Mouse (Mus musculus) c-Kit-positive CD71-negative TER-119-negative erythroid progenitor cells, embryonic 14.5 days (primary cell): ENCODE data around the gene Epb41l4b.

ENCODE experiments used
- DNase-seq: peaks from one replicate; pipeline ENCODE4 v3.0.0-alpha.2; 2013; ENCODE audit warnings: low read depth

Epb41l4b gene

GRCm38 (mm10) chr4:57060319-57060831 is 82.9 kb downstream of the Epb41l4b start:
- no peak for DNase-seq

- no peak for DNase-seq
Measured at GRCm38 (mm10) chr4:57058623-57059022, 84.6 kb downstream of the Epb41l4b start.

DNA sequence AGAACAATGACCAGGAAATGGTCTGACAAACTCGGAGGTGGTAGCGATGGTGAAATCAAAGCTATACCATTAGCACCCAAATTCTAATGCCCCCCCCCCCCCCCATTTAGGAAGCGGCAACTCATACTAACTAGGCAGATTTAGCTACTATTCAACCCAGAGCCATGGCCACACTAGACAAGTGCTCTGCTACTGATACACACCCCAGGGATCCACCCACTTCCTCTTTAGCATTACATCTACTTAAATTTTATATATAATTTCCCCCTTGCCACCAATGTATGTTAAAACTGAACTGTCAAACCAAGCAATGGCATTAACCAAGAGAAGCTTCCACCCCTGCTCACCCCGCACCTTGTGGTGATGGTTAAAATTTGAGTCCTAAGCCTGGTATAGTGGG is 85.6 kb downstream of the Epb41l4b start:
- DNase-seq: no peak

DNA sequence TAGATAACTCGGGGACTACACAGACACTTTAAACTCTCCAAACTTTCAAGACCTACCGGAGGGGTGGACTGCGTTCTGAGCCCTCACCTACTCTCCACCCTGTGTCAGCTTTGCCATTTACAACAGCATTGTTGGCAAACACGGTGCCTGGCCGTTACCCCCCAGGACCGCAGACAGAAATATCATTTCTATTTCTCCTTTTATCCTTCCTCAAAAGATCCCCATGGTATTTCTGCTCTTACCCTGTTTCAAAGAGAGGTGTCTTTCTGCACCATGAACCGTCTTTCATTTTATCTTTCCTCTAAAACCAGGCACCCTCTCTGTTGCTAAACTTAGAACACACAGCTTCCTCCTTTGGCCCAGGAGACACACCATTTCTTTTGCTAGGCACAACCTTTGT is 87.6 kb downstream of the Epb41l4b start:
- DNase-seq: no peak

DNA sequence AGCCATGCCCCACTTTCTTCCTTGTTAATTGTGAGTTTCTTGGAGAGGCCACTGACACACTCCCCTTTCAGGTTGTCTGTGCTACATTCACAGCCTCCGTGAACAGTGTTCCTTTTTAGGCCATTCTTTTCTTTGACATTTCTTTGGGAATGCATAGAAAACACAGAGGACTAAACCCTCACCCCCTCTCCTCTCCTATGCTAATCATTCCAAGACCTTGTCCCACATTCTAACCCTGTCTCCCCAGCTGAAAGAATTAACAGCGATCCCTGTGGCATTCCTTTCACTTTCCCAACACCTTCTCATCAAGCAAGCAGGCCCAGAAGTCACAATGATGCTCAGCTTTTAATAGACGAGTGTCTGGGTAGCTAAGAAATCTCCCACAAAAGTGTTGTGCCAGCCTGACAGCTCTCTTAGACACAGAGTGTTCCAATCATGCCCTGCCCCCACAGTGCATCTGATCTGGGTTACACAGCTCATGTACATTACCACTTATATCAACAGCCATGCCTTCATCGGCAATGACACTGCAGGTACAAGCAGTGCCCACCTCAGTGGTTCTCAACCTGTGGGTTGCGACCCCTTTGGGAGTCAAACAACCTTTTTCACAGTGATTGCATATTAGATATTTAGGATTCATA is 93.8 kb downstream of the Epb41l4b start:
- no peak for DNase-seq

DNA sequence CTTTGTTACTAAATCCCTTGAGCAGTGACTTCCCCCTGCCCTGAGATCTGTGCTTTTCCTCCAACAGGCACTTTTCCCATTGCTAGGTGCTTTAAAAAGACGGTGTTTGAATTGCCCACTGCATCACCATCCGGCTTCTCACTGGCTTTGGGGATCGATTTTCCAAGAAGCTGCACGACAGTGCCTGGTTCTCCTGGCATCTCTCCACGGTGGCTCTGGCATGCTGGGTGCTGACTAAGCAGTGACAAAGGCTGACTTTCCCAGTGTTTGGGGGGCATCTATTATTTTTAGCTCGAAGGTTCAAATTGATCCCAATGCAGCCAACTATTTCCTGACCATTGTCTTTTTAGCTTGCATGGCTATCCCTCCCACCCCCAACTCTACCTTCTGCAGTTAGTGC is 94.7 kb downstream of the Epb41l4b start:
- no peak for DNase-seq

GRCm38 (mm10) chr4:57046160-57046571 is 97.1 kb downstream of the Epb41l4b start:
- no peak for DNase-seq

DNA sequence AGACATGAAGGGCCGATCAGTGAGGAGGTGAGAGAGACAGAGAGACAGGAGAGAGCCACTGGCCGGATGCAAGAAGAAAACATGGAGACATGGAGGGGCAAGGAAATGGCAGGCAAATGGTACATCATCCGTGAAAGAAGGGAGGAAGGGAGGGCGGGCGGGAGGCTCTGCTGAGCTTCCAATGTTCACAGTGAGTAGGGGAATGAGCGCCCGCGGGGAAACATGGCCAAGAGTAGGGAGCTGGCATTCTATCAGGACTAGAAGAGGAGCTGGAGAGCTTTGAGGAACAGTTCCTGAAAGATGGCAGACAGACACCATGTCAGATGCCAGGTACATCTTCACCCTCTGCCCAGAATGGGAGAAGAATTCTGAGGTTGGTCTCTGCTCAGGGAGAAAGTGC is 99.6 kb downstream of the Epb41l4b start:
- DNase-seq: no peak

DNA sequence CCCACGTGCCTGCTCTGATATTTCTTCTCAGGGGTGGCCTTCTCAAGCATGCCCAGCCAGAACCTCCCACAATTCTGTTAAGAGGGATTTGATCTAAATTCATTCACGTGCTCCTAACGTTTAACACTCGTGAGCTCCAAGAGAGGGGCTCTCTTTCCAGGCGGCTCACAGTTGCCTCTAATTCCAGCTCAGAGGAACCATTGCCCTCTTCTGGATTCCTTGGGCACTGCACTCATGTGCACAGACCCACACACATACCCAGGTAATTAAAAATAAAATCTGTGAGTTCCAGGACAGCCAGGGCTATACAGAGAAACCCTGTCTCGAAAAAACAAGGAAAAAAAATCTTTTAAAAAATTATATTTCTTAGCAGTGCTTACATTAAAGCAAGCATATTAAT is 101.6 kb downstream of the Epb41l4b start:
- DNase-seq: no peak

- DNase-seq: no peak
Measured at GRCm38 (mm10) chr4:57041211-57041610, 102.0 kb downstream of the Epb41l4b start.

- peak; percentile 45 for DNase-seq
Measured at GRCm38 (mm10) chr4:57040481-57040880, 102.8 kb downstream of the Epb41l4b start.

GRCm38 (mm10) chr4:57039127-57040031 is 103.9 kb downstream of the Epb41l4b start:
- DNase-seq: no peak

DNA sequence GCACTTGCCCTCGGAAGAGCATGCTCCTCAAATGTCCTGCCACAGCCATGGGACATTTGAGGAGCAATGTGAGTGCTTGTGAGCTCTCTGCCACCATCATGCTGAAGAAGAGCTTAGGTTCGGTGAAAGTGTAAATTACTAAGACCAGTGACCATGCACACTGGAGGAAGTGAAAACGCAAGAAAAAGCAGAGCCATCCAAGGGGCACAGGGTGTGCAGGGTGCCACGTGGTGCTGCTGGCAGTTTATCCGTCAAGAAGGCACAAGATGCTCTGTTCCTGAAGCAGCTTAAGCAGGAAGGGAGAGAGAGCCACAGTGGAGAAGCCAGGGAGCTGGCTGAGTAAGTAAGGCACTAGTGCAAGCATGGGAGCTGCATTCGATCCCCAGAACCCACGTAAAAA is 105.7 kb downstream of the Epb41l4b start:
- DNase-seq: no peak

- DNase-seq: no peak
Measured at GRCm38 (mm10) chr4:57034169-57034568, 109.1 kb downstream of the Epb41l4b start.

DNA sequence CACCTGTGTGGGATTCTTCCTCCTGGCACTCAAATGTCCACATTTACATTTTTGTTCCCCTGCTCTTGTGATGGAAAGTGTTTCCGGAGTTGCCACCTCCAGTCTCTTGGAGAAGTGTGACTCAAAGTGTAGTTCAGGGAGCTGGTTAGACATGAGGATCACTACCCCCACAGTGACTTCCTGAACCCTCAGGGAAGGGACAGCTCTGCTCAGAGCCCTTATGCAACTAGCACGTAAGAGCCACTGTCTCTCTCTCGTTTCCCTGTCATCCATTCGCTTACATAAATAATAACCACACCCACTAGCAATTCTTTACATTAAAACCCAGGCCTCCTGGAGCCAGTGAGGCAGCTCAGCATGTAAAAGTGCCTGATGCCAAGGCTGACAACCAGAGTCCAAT is 111.8 kb downstream of the Epb41l4b start:
- no peak for DNase-seq

GRCm38 (mm10) chr4:57027954-57028353 is 115.3 kb downstream of the Epb41l4b start:
- DNase-seq: no peak

GRCm38 (mm10) chr4:57023527-57023926 is 119.7 kb downstream of the Epb41l4b start:
- no peak for DNase-seq

DNA sequence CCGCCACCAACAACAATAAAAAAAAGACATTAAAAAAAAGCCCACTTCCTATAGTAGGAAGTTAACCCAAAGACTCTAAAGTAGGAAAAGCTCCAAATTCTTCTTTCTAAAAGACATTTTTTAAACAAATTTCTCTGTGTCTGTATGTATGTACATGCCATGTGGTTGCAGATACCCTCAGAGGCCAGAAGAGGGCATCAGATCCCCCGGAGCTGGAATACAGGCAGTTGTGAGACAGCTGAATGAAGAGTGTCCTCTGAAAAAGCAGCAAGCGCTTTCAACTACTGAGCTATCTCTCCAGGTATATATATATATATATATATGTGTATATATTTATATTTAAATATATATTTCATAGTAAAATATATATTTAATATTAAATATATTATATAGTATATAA is 121.9 kb downstream of the Epb41l4b start:
- DNase-seq: peak; percentile 48

- DNase-seq: peak; percentile 64
Measured at GRCm38 (mm10) chr4:57017229-57017628, 126.0 kb downstream of the Epb41l4b start.

DNA sequence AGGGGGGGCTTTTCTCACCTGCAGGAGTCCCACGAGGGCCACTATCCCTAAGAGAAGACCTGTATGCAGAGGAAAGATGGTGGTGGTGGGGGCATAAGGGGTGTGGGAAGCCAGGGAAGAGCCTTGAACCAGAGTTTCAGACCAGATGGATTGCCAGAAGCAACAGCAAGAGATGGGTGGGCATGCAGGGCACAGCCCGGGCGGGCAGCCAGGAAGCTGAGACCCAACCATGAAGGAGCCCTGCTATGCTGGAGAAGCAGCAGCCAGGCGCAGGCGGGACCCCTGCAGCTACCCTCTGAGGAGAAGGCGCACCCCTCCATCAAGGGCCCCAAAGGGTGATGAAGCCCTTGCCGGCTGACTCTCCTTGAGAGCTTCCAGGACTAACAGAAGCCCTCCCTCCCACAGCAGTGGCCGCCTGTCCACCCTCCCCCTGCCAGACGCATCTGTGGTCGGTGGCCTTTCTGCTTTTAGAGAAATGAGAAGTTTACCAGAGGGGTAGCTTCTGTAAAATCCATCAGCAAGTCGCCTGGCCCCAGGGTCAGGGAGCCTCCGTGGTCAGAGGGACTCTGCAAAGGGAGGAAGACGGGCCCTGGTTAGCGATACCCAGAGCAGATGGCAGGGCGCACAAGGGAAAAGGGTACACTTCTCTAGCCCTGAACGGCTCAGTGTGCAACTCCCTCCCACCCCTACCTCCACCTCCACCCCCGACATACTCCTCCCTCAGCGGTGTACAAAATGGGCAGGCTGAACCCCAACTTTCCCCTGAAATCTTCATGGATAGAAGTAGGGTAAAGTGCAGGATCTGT is 126.7 kb downstream of the Epb41l4b start:
- no peak for DNase-seq

DNA sequence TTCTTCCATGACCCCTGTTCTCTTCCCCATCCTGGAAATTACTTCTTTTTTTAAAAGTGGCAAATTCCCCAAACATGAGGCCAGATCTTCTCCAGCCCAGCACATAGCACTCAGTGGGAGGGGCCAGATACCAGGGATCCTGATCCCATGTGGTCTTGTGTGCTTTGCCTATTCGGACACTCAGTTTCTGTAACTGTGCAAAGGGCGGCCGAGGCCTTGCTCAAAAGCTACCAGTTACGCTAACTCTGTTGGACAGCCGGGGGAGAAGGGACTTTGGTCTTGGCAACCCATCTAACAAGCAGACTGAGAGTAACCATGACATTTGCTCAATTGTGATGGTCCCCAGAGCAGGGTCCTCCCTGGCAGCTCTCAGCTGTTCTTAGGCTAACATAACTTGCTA is 128.2 kb downstream of the Epb41l4b start:
- DNase-seq: no peak

DNA sequence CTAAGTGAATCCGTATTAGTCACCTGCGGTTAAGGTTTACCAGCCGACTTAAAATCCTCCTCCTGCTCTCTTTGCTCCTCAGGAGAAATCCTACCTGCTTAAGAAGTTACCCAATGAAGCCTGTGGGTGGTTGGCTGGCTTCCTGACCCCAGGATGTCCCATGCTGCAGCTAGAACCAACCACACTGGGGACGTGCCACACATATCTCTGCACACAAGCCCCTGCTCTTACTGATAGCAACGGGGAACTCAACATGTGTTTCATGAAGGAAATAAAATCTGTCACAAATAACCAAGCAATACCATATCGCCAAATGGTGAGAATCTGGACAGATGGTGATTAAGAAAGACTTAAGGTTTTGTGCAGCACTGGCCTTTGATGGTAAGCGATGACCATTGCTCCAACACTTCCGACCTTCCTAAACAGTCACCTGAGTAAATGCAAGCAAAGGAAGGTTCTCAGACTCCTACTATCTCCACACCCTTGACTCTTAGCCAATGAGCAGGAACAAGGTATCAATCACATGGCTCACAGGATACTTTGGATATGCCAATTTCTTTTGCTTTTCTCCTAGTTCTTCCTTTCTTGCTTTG is 131.7 kb downstream of the Epb41l4b start:
- no peak for DNase-seq
